Mouse (Mus musculus) left cerebral cortex, adult 2 months (tissue): Measurements from ENCODE around the gene Rnf180. TPM values are rescaled to one million over a fixed set of nuclear protein-coding genes. Genes with fewer than 3 reads are reported as not detected.

Experiments
- DNase-seq, 2 experiments: peaks; one replicate each; pipeline ENCODE4 v3.0.0; 2021 to 2022; ENCODE audit warnings: low spot score in 2 of 2, mixed read lengths in 1 of 2; ENCODE audit errors: extremely low spot score in 1 of 2
- H3K27ac ChIP-seq: fragments of 200-600 bp; 2 replicates; pipeline ENCODE4 v1.8.1; 2022
- H3K4me3 ChIP-seq: fragments of 200-600 bp; 2 replicates; pipeline ENCODE4 v1.8.1; 2022
- CTCF ChIP-seq: fragments of 200-600 bp; IDR thresholded peaks from 2 replicates; pipeline ENCODE4 v1.8.1; 2022; ENCODE audit warnings: antibody characterized with exemption, mild to moderate bottlenecking, moderate library complexity
- intact Hi-C: fragments of 180-260 bp; cut with DNase I; formaldehyde crosslinking; loops from one replicate; pipeline ENCODE4 v1.15.1; 2025
- total RNA-seq, 2 experiments: library from RNA; stranded (reverse); gene quantifications; 2 replicates each; pipeline ENCODE4 v1.2.3; 2021

Gene Rnf180
- total RNA-seq, 2 experiments from 2014 or later, result 18.6 to 19.9 TPM

- intact Hi-C loops, result no loop called here
- TF ChIP-seq CTCF, result no peak
- no peak overlapping the region for H3K27ac ChIP-seq
- H3K4me3 ChIP-seq, result no peak overlapping the region
- no peak for DNase-seq
These were observed 113.8 kb downstream of the Rnf180 start for GRCm38 (mm10) chr13:105180781-105181180.

GRCm38 (mm10) chr13:105165441-105165840, 129.2 kb downstream of the Rnf180 start:
- TF ChIP-seq CTCF, result no peak
- no peak for DNase-seq
- Histone ChIP-seq H3K4me3 (no peak overlapping the region), H3K27ac (no peak overlapping the region)
- intact Hi-C loops, result no loop called here

DNA sequence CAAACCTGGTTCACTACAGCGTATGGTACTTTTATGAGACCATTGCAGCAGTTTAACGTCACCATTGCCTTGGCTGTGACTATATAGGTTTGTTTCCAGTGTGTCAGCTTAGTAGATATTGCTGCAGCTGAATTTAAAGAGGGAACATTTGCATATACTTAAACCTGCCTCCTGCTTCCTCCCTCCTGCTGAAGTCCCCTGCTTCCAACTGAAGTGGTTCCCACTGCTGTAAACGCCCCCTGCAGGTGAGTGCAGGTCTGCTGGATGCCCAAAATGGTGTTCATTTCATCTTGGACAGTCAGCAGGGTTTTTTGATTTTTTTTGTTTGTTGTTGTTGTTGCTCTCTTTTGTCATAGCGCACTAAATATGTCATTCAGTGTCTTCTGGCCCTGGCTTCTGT, 140.7 kb downstream of the Rnf180 start:
- peak; percentile 53 for TF ChIP-seq CTCF
- intact Hi-C loops, result no loop called here
- DNase-seq, result peak in 1 of 2 experiments; percentile 26
- Histone ChIP-seq H3K4me3 (no peak overlapping the region), H3K27ac (no peak overlapping the region)

- Histone ChIP-seq H3K27ac (no peak overlapping the region), H3K4me3 (no peak overlapping the region)
- DNase-seq, result no peak
- intact Hi-C loops, result no loop called here
- TF ChIP-seq CTCF, result no peak
These were observed 144.6 kb downstream of the Rnf180 start for GRCm38 (mm10) chr13:105150006-105150405.

- no peak overlapping the region for H3K4me3 ChIP-seq
- no peak overlapping the region for H3K27ac ChIP-seq
- intact Hi-C loops, result no loop called here
- DNase-seq, result no peak
- no peak for TF ChIP-seq CTCF
These were observed 146.7 kb downstream of the Rnf180 start for GRCm38 (mm10) chr13:105147795-105148418.

DNA sequence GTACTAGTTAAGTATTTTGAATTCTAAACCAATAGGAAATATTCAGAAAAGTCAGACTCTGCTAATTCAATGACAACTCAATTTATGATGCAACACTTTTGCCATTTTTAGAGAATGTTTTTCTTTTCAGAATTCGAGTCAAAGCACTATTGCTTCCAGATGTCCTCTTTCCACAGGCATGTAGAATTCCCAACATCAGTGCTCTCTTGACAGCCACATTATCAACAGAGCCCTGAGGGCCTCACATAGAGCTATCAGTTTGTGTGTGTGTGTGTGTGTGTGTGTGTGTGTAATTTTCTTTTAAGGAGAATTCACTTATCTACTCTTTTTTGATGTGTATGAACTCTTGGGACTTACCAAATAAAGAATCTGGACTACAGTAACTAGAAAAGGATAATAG, 147.8 kb downstream of the Rnf180 start:
- Histone ChIP-seq H3K27ac (no peak overlapping the region), H3K4me3 (no peak overlapping the region)
- intact Hi-C loops, result no loop called here
- DNase-seq, result no peak
- TF ChIP-seq CTCF, result no peak

DNA sequence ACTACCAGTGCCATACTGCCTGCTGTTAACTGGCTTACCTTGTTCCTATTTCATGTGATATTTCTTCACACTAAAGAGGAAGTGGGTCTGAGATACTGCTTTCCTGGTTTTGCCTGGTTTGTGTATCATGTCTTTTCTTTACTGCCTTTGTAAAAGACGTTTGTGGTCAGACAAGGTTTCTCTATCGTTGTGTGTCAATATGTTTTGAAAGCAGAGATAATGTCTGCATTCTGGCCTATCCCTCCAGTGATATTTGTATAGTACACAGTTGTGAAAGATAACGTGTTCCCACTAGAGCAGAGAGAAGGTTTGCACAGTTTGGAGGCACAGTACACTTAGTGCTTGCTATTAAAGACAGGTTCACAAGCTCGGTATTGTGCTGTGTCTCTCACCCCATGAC, 154.7 kb downstream of the Rnf180 start:
- intact Hi-C loops, result no loop called here
- no peak for DNase-seq
- Histone ChIP-seq H3K27ac (no peak overlapping the region), H3K4me3 (no peak overlapping the region)
- TF ChIP-seq CTCF, result no peak

- no peak for DNase-seq
- no peak for TF ChIP-seq CTCF
- intact Hi-C loops, result no loop called here
- Histone ChIP-seq H3K4me3 (no peak overlapping the region), H3K27ac (no peak overlapping the region)
These were observed 160.2 kb downstream of the Rnf180 start for GRCm38 (mm10) chr13:105134397-105134796.

DNA sequence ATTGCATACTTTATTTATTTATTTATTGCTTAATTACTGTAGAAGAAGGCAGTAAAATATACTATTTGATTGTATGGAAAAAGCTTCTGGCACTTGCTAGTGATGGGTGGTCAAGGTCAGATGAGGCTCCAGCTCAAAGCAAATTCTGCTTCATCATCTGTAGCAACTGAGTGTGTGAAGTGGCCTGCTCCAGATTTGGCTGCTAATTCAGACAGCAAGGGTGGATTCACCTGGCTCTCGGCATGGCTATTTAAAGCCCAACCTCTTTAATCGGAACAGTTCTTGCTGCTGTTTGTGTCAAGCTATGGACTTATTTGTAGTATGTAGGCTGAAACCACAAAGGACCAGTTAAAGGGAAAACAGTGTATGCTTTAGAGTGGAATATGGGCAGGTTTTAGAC, 161.8 kb downstream of the Rnf180 start:
- no peak for TF ChIP-seq CTCF
- DNase-seq, result no peak
- no peak overlapping the region for H3K27ac ChIP-seq
- no peak overlapping the region for H3K4me3 ChIP-seq
- intact Hi-C loops, result no loop called here

DNA sequence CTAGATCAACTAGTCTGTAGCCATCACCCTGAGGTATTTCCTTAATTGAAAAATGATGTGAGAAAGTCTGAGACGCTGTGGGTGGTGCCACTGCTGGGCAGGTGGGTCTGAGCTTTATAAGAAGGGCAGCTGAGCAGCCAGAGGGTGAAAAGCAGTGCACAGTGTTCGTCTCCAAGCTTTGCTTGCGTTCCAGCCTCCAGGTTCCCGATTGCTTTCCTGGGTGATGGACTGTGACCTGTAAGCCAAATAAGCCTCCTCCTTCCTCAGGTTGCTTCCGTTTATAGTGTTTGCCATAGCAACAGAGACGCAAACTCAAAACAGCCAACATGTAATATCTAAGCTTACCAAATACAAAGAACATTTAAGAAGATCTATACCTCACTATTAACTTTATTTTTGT, 162.2 kb downstream of the Rnf180 start:
- no peak for DNase-seq
- intact Hi-C loops, result no loop called here
- no peak overlapping the region for H3K27ac ChIP-seq
- no peak overlapping the region for H3K4me3 ChIP-seq
- TF ChIP-seq CTCF, result no peak

DNA sequence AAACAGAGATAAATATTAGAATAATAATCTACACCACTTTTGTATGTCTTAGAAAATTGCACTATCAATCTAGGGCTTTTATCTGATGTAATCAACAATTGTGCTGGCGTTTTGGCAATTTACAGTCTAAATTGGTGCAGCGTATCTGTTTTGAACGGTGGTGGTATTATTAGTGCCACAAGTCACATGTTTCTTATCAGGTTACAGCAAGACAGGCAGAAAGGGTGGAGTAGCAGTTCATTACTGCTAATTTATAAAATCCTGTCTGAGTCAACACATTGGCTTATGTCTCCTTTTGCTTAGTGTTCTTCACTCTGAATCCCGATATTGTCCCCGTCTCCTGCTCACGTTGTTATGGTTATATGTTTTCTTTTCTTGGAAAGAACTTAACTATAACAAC, 164.5 kb downstream of the Rnf180 start:
- Histone ChIP-seq H3K27ac (no peak overlapping the region), H3K4me3 (no peak overlapping the region)
- intact Hi-C loops, result no loop called here
- no peak for TF ChIP-seq CTCF
- DNase-seq, result no peak

GRCm38 (mm10) chr13:105122092-105122491, 172.5 kb downstream of the Rnf180 start:
- Histone ChIP-seq H3K4me3 (no peak overlapping the region), H3K27ac (no peak overlapping the region)
- DNase-seq, result no peak
- no peak for TF ChIP-seq CTCF
- intact Hi-C loops, result no loop called here

- no peak for DNase-seq
- intact Hi-C loops, result no loop called here
- Histone ChIP-seq H3K4me3 (no peak overlapping the region), H3K27ac (no peak overlapping the region)
- TF ChIP-seq CTCF, result no peak
These were observed 173.0 kb downstream of the Rnf180 start for GRCm38 (mm10) chr13:105121617-105122016.
